Mouse (Mus musculus) CH12.LX (cell line): ENCODE measurements around the gene Adamts10. TPM values are rescaled to one million over a fixed set of nuclear protein-coding genes. Genes with fewer than 3 reads are reported as not detected.

Source experiments
- DNase-seq: peaks from one replicate; pipeline ENCODE4 v3.0.0-alpha.2; 2013; ENCODE audit errors: extremely low read depth
- H3K27ac ChIP-seq: 2 replicates; pipeline ENCODE4 v1.5.1; 2012; ENCODE audit warnings: low read depth, mild to moderate bottlenecking, control low read depth, moderate library complexity; ENCODE audit not compliant: insufficient read depth
- H3K27me3 ChIP-seq: replicated peaks from 2 replicates; pipeline ENCODE3; 2012; ENCODE audit warnings: inconsistent platforms
- H3K36me3 ChIP-seq, 2 experiments: replicated peaks in 1 of 2; 2 replicates each; pipeline versions ENCODE3 to v1.6.1; 2012; ENCODE audit warnings: inconsistent platforms in 1 of 2, low read length in 1 of 2, mild to moderate bottlenecking in 1 of 2, mixed read lengths in 1 of 2, moderate library complexity in 1 of 2; ENCODE audit not compliant: control insufficient read depth in 1 of 2, insufficient read depth in 1 of 2
- H3K4me1 ChIP-seq, 2 experiments: 2 replicates each; pipeline ENCODE4 v1.6.1; 2012; ENCODE audit warnings: inconsistent platforms in 1 of 2, moderate library complexity in 1 of 2; ENCODE audit not compliant: insufficient read depth in 2 of 2, control insufficient read depth in 1 of 2
- H3K4me2 ChIP-seq: 2 replicates; pipeline ENCODE4 v1.6.1; 2012; ENCODE audit warnings: low read depth, mild to moderate bottlenecking, control low read depth; ENCODE audit not compliant: poor library complexity, insufficient read depth, severe bottlenecking
- H3K4me3 ChIP-seq, 3 experiments: fragments of 150-350 bp in 1 of 3; sonication (generic) in 1 of 3; replicated peaks in 1 of 3; 2 replicates each; pipeline versions ENCODE3 to v1.5.1; 2011 to 2012; ENCODE audit warnings: low read depth in 2 of 3, low read length in 2 of 3, mild to moderate bottlenecking in 2 of 3, moderate library complexity in 2 of 3, control low read depth in 1 of 3, improper control_type of control experiment in 1 of 3, inconsistent platforms in 1 of 3, mixed read lengths in 1 of 3; ENCODE audit not compliant: poor library complexity in 1 of 3
- H3K79me2 ChIP-seq: replicated peaks from 2 replicates; pipeline ENCODE4 v1.6.1; 2012; ENCODE audit warnings: mild to moderate bottlenecking, moderate library complexity; ENCODE audit not compliant: control insufficient read depth, poor library complexity, insufficient read depth, severe bottlenecking; ENCODE audit errors: extremely low read depth
- H3K9ac ChIP-seq: 2 replicates; pipeline ENCODE4 v1.6.1; 2012; ENCODE audit warnings: low read depth, mild to moderate bottlenecking, control low read depth, moderate library complexity; ENCODE audit not compliant: insufficient read depth
- H3K9me3 ChIP-seq: replicated peaks from 2 replicates; pipeline ENCODE3; 2012; ENCODE audit warnings: low read length, inconsistent platforms, mixed read lengths
- BHLHE40 ChIP-seq: IDR thresholded peaks from 2 replicates; pipeline ENCODE4 v1.6.1; 2011; ENCODE audit warnings: mild to moderate bottlenecking, low read depth, low read length, improper control_type of control experiment
- CHD1 ChIP-seq: IDR thresholded peaks from 2 replicates; pipeline ENCODE4 v1.6.1; 2012; ENCODE audit warnings: low read depth, low read length, improper control_type of control experiment, inconsistent platforms
- CHD2 ChIP-seq: IDR thresholded peaks from 2 replicates; pipeline ENCODE4 v1.6.1; 2011; ENCODE audit warnings: low read length, improper control_type of control experiment
- CTCF ChIP-seq, 2 experiments: IDR thresholded peaks in 1 of 2; conservative IDR thresholded peaks in 1 of 2; 2 replicates each; pipeline ENCODE4 v1.5.1; 2011 to 2012; ENCODE audit warnings: low read depth in 2 of 2, low read length in 2 of 2, improper control_type of control experiment in 1 of 2, inconsistent platforms in 1 of 2, mild to moderate bottlenecking in 1 of 2, moderate library complexity in 1 of 2
- E2F4 ChIP-seq: IDR thresholded peaks from 2 replicates; pipeline ENCODE4 v1.6.1; 2011; ENCODE audit warnings: low read depth, low read length, improper control_type of control experiment; ENCODE audit not compliant: insufficient replicate concordance
- EP300 ChIP-seq: IDR thresholded peaks from 2 replicates; pipeline ENCODE4 v1.6.1; 2011; ENCODE audit warnings: low read length, improper control_type of control experiment
- ETS1 ChIP-seq: conservative IDR thresholded peaks from 2 replicates; pipeline ENCODE4 v1.6.1; 2012; ENCODE audit warnings: low read depth, mild to moderate bottlenecking, inconsistent platforms, low read length, improper control_type of control experiment, moderate library complexity
- GABPA ChIP-seq: IDR thresholded peaks from 2 replicates; pipeline ENCODE4 v1.6.1; 2012; ENCODE audit warnings: low read depth, low read length, improper control_type of control experiment, inconsistent platforms; ENCODE audit not compliant: insufficient replicate concordance
- HCFC1 ChIP-seq: IDR thresholded peaks from 2 replicates; pipeline ENCODE4 v1.6.1; 2012; ENCODE audit warnings: low read depth, mild to moderate bottlenecking, inconsistent platforms, low read length, improper control_type of control experiment
- IRF4 ChIP-seq: IDR thresholded peaks from 2 replicates; pipeline ENCODE4 v1.6.1; 2014; ENCODE audit warnings: low read depth, mild to moderate bottlenecking, inconsistent platforms, low read length, improper control_type of control experiment
- JUN ChIP-seq: IDR thresholded peaks from 2 replicates; pipeline ENCODE4 v1.6.1; 2011; ENCODE audit warnings: low read depth, mild to moderate bottlenecking, low read length, improper control_type of control experiment, moderate library complexity; ENCODE audit not compliant: insufficient read depth
- KAT2A ChIP-seq: IDR thresholded peaks from 2 replicates; pipeline ENCODE4 v1.6.1; 2012; ENCODE audit warnings: low read length, improper control_type of control experiment, inconsistent platforms; ENCODE audit not compliant: insufficient replicate concordance
- MAFK ChIP-seq: IDR thresholded peaks from 2 replicates; pipeline ENCODE4 v1.6.1; 2011; ENCODE audit warnings: low read length, improper control_type of control experiment; ENCODE audit not compliant: insufficient replicate concordance
- MAZ ChIP-seq: IDR thresholded peaks from 2 replicates; pipeline ENCODE4 v1.6.1; 2012; ENCODE audit warnings: low read depth, mild to moderate bottlenecking, inconsistent platforms, low read length, improper control_type of control experiment, moderate library complexity
- MEF2A ChIP-seq: IDR thresholded peaks from 2 replicates; pipeline ENCODE4 v1.6.1; 2014; ENCODE audit warnings: low read depth, mild to moderate bottlenecking, inconsistent platforms, low read length, improper control_type of control experiment, borderline replicate concordance
- MXI1 ChIP-seq: IDR thresholded peaks from 2 replicates; pipeline ENCODE4 v1.6.1; 2011; ENCODE audit warnings: mild to moderate bottlenecking, low read depth, low read length, improper control_type of control experiment
- PAX5 ChIP-seq: IDR thresholded peaks from 2 replicates; pipeline ENCODE4 v1.6.1; 2012; ENCODE audit warnings: low read length, inconsistent platforms, mixed read lengths
- POLR2AphosphoS2 ChIP-seq: IDR thresholded peaks from 2 replicates; pipeline ENCODE4 v1.6.1; 2011; ENCODE audit warnings: low read depth, low read length, improper control_type of control experiment
- SIN3A ChIP-seq: IDR thresholded peaks from 2 replicates; pipeline ENCODE4 v1.6.1; 2012; ENCODE audit warnings: low read length, improper control_type of control experiment, inconsistent platforms
- TBP ChIP-seq: conservative IDR thresholded peaks from 2 replicates; pipeline ENCODE4 v1.6.1; 2011; ENCODE audit warnings: low read depth, low read length, improper control_type of control experiment
- UBTF ChIP-seq: IDR thresholded peaks from 2 replicates; pipeline ENCODE4 v1.6.1; 2012; ENCODE audit warnings: low read depth, mild to moderate bottlenecking, inconsistent platforms, low read length, improper control_type of control experiment, moderate library complexity
- ZC3H11A ChIP-seq: IDR thresholded peaks from 2 replicates; pipeline ENCODE4 v1.6.1; 2012; ENCODE audit warnings: low read depth, mild to moderate bottlenecking, inconsistent platforms, low read length, improper control_type of control experiment
- ZNF384 ChIP-seq: IDR thresholded peaks from 2 replicates; pipeline ENCODE4 v1.6.1; 2012; ENCODE audit warnings: low read depth, low read length, improper control_type of control experiment, inconsistent platforms
- dilution Hi-C: fragments of 300-500 bp; cut with MboI; formaldehyde crosslinking; loops from 2 replicates; pipeline ENCODE4 v1.14.3; 2020; ENCODE audit warnings: low sequenced_read_pairs; ENCODE audit not compliant: extremely low pct_unique_long_range_greater_than_20kb, extremely low pct_ligation_motif_present
- in situ Hi-C: fragments of 300-500 bp; cut with MboI; formaldehyde crosslinking; loops from 3 replicates; pipeline ENCODE4 v1.14.3; 2019; ENCODE audit warnings: low sequenced_read_pairs, low pct_ligation_motif_present, low pct_unique_long_range_greater_than_20kb, mixed read lengths
- polyA plus RNA-seq: library from polyadenylated mRNA; unstranded; fragments of >175 nt; gene quantifications from 2 replicates; pipeline ENCODE4 v1.2.1, GENCODE M21; 2012; ENCODE audit warnings: low read depth; ENCODE audit not compliant: insufficient read length
- total RNA-seq, 2 experiments: library from RNA; depleted of rRNA; stranded (reverse); fragments of 300-350 nt in 1 of 2; fragments of >200 nt in 1 of 2; gene quantifications; 2 replicates each; pipeline ENCODE4 v1.2.3; 2012 to 2014

Adamts10 gene
- total and polyA plus RNA-seq, 3 experiments, result 6.2 to 16.7 (median 12.1) TPM

- Histone ChIP-seq H3K36me3 (peaks cover 9 to 65% of the 10 kb centered on the region in 2 experiments), H3K9me3 (peaks cover 6% of the 10 kb centered on the region), H3K27me3 (no peaks in the 10 kb centered on the region), H3K9ac (no peak overlapping the region), H3K4me2 (no peak overlapping the region), H3K79me2 (no peaks in the 10 kb centered on the region), H3K27ac (no peak overlapping the region), H3K4me1 (no peaks in the 10 kb centered on the region), H3K4me3 (no peak overlapping the region)
- dilution Hi-C loops (no loop called here), in situ Hi-C loops (no loop called here)
- no peak for DNase-seq
- TF ChIP-seq UBTF (no peak), EP300 (no peak), E2F4 (no peak), PAX5 (no peak), POLR2AphosphoS2 (no peak), ZC3H11A (no peak), TBP (no peak), MXI1 (no peak), GABPA (no peak), MEF2A (no peak), MAZ (no peak), MAFK (no peak), BHLHE40 (no peak), KAT2A (no peak), IRF4 (no peak), SIN3A (no peak), CTCF (conservative IDR thresholded peaks at IDR 0.05 in 1 of 2, IDR thresholded peaks at IDR 0.05 in 1 of 2; ENCODE audit: low read depth in 2 of 2, low read length in 2 of 2) (no peak)
Measured at GRCm38 (mm10) chr17:33599836-33600475, 76.0 kb downstream of the Adamts10 start.

DNA sequence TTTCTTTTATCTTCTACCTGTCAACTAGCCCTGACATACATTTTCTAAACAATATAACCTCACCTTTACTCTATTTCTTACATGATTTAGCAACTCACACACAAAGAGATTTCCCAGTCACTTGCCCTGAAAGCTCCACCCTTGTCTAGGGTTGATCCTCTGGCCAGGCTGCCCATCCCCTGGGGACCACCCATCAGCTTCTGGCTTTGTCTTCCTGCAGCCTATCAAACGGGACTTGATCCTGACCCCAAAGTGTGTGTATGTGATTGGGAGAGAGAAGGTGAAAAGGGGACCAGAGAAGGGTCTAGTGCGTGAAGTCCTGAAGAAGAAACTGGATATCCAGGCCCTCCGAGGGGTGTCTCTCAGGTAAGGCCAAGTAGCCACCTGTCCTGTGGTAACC, 76.8 kb downstream of the Adamts10 start:
- H3K9me3 ChIP-seq, result peaks cover 6% of the 10 kb centered on the region
- no peak overlapping the region for H3K27ac ChIP-seq
- no peak overlapping the region for H3K9ac ChIP-seq
- H3K27me3 ChIP-seq, result no peaks in the 10 kb centered on the region
- TF ChIP-seq ETS1 (no peak), CHD1 (no peak), MXI1 (no peak), ZNF384 (no peak), SIN3A (no peak), PAX5 (no peak), CHD2 (no peak), EP300 (no peak), MEF2A (no peak), E2F4 (no peak), HCFC1 (no peak), JUN (no peak)
- dilution Hi-C loops, result no loop called here
- in situ Hi-C loops, result no loop called here
- H3K4me2 ChIP-seq, result no peak overlapping the region
- no peaks in the 10 kb centered on the region for H3K4me1 ChIP-seq
- no peak for DNase-seq
- peaks cover 9 to 67% of the 10 kb centered on the region in 2 experiments for H3K36me3 ChIP-seq
- H3K4me3 ChIP-seq, result no peak overlapping the region
- no peaks in the 10 kb centered on the region for H3K79me2 ChIP-seq
